Mouse (Mus musculus): ENCODE data around the gene Fbp1.
"Not testable (repeated sequence)": the region's sequence is repeated elsewhere in the genome, so short reads cannot be mapped to it uniquely, and the experiment has no call there.

Gene Fbp1

DNA sequence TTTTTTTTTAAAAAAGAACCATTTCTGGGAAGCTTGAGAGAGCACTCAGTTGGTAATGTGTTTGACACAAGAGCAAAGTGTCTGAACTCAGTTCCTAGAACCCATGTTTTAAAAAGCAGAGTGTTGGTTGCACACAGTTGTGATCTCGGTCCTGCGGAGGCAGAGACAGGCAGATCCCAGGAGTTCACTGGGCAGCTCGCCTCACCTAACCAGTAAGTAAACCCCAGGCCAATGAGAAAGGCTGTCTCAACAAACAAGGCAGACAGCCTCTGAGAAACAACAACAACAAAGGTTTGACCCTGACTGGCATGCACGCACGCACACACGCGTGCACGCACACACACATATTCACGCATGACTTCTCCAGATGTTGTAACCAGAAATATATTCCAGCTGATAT lies 4.2 kb downstream of the Fbp1 start:
- no peak for DNase-seq (ENCODE audit: low read depth, low spot score)

DNA sequence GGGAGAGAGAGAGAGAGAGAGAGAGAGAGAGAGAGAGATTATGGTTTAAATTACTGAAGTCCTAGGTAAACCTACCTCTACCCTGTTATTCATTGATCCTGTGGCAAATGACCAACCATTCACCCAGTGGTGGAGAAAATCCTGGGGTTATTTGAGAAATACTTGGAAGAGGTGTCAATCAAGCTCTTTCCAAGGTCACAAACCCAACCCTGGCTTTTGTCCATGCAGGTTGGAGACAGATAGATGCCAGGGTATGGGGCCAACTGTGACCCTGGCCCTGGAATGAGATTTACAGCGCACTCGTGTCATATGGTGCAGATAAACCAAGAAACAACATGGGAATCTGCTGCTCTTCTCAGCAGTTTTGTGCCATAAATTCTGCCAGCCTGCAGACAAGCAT lies 4.6 kb downstream of the Fbp1 start:
- no peak for DNase-seq (ENCODE audit: low read depth, low spot score)

DNA sequence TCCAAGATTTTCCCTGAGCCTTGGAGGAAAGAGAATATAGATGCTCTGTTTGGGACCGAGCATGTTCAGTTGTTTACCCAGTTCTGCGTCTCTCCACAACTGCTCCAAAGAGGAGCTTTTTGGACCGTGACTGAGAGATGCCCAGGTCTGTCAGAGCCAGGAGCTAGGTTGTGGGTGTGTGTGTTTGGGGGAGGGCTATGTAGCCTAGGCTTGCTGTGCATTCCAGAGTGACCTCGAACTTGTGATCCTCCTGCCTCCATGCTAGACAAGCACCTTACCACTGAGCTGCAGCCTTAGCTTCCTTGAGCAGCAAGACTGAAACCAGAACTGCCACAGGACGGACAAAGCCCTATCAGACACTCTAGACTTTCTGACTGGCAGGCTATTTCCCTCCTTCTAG lies 5.2 kb downstream of the Fbp1 start:
- no peak for DNase-seq (ENCODE audit: low read depth, low spot score)

DNA sequence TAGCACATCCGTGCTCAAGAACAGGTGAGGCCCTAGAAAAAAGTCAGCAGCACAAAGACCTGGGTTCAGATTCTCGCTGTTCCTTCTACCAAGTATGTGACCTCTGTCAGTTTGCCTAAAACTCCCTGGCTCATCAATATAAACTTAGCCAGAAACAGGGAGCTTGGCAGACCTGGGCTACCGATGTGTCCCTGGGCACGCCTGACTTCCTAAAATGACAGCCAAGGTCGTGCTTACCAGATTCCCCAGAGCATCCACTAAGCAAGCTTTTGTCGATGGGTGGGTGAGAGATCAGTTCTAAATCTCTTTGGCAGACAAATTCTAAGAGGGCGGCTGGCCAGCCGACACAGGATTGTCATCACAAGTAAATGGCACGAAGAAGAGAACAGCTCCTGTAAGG lies 6.7 kb downstream of the Fbp1 start:
- no peak for DNase-seq (ENCODE audit: low read depth, low spot score)

DNA sequence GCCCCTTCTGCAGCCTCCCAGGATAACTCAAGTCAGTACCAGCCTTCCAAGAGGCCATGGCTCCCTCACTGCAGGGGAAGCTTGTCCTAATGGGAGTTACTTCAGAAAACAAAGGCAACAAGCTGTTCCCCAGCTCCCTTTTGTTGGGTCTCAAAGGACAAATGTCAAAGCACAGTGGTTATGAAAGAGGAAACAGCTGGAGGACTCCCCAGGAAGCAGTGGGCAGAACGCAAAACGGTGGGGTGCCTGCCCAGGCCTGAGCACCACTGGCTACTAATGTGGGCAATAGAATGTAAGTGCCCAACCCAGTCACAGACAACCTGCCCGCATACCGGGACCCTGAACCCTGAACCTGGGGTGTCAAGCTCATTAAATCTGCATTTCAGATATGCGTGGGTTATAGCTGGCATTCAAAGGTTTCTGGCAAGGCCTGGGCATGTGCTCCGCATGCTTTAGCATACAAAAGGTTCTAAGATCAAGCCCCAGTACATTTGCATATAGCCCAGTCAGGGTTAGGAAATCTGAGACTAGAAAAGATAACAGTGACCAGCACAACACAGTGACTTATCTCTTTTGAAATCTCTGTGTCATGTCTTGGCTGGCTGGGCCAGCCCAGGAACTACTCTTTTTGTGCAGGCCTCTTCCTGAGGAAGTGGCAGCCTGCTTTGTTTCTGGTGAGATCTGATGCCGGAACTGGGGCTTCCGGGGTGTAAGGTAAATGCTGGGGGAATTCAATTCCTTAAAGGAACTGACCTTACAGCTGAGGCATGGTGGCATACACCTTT lies 8.1 kb downstream of the Fbp1 start:
- no peak for DNase-seq (ENCODE audit: low read depth, low spot score)

DNA sequence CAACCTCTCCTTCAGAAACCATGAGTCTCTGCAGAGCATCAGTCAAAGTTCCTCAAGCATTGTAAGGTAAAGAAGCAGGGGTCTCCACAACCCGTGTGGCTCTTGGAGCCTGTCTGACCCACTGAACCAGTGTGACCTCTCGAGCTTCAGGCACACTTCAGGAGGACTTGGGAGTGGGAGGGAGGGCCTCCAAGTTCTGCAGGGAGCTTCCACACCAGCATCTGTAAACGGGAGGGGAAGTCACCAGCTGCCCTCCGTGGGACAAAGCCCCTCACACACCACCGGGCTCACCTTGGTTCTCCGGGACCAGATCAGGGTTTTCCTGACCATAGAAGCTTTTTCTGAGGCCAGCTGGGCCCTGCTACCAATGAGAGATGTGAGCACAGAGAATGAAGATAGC lies 8.7 kb downstream of the Fbp1 start:
- DNase-seq (ENCODE audit: low read depth, low spot score), result no peak

DNA sequence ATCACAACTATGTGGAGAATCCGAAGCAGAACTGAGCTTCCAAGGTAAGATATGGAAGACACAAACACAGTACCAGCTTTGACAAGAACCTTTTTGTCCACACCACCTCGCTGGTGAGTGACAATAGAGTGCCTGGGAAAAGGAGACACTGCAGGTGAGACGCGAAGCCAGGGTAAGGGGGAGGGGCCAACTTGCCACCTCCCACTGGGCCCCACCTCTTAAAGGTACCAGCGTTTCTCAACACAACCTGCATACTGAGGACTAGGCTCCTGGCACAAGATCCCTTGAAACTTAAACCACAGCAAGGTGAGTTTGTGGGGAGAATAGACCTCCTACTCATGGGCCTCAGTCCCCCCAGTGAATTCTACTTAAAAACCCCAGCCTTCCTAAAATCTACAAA lies 10.8 kb downstream of the Fbp1 start:
- no peak for DNase-seq (ENCODE audit: low read depth, low spot score)

DNA sequence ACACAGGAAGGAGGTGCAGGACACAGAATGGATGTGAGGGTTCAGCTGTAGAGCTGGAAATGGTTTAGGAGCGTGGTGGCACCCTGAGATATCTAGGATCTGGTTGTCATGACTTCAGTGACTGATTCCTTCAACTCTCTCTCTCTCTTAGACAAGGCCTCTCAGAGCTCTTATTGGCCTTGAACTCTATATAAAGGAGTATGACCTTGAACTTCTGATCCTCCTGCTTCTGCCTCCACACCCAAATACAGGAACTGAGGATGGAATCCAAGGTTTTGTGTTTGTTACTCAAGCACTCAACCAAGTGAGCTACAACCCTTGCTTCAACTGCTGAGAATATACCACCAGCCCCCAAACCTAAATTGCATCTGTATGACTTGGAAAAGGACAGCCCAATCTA lies 12.0 kb downstream of the Fbp1 start:
- no peak for DNase-seq (ENCODE audit: low read depth, low spot score)

DNA sequence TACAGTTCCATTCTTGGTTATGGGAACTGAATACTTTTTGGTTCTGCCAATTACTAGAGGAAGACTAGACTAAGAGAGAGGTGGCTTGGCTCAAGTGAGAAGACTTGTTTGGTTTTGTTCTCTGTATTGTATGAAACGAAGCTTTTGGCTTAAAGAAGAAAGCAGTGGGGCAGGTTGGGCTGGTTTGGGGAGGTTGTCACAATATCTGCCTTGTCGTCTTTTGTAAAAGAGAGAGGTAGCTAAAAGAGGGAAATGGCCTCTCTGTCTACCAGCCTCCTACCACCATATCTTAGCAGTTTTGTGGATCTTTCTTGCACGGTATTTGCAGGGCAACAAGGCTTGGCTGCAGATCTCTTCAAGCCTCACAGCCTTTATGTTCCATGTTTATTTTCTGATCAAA lies 15.8 kb downstream of the Fbp1 start:
- DNase-seq (ENCODE audit: low read depth, low spot score), result no peak

DNA sequence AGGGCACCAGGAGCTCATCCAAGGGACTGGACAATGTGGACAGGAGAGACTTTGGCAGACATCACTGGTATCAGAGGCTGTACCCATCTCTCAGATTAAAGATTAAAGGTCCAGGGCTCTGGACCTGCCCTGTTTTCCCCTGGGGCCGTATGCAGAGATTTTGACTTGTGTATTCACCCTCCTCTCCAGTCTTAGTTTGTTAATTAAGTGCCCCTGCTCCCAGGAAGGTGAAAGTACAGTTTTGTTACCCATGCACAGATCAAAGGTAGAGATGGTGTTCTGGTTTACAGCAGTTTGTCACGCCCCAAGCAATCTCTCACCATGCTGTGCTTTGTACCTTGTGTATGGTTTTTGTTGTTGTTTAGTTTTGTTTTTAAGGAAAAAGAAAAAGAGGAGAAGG lies 17.5 kb downstream of the Fbp1 start:
- no peak for DNase-seq (ENCODE audit: low read depth, low spot score)

DNA sequence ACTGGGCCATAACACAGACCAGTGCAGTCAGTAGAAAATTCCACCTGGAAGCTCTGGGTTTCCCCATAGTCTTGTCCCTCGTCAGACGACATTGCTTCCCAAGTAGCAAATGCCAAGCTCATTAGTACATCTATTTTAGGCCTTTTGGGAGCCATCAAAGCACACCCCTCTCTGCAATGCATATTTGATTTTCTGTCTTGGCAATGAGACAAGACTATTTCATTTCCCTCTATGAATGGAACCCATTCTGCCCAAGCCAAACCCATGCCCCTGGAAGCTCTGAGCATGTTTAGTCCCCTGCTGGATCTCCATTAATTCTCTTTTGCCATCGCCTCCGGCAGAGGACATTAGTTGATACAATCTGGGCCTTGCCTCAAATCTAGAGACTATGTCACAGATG lies 21.3 kb downstream of the Fbp1 start:
- no peak for DNase-seq (ENCODE audit: low read depth, low spot score)

DNA sequence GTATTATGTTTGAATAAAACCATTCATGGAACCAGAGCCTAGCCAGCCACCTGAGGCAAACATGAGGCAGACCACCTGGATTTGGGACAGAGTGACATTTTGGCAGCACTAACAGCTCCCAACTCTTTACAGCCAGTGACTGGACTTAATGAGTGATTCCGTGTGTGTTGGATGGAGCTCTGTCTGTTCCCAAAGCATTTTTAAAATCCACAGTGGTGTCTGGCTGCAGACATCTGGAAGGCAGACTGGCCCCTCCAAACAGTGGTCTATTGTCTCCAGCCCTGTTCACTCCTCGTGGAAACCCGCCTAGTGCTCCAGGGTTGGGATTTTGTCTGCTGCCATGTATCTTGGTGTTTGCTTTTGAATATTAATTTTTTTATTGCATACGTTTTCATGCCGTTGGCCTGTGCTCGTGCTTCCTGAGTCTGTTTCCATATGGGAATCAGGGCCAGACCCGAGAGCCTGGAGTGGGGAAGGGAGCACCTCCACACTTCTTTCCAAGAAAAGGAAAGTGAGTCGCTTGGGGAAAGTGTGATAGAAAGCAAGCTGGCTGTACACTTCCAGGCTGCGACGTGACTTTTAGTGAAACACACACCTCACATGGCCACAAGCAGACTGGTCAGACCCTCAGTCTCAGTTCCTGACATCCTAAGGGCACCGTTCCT lies 22.3 kb downstream of the Fbp1 start:
- DNase-seq (ENCODE audit: low read depth, low spot score), result no peak

DNA sequence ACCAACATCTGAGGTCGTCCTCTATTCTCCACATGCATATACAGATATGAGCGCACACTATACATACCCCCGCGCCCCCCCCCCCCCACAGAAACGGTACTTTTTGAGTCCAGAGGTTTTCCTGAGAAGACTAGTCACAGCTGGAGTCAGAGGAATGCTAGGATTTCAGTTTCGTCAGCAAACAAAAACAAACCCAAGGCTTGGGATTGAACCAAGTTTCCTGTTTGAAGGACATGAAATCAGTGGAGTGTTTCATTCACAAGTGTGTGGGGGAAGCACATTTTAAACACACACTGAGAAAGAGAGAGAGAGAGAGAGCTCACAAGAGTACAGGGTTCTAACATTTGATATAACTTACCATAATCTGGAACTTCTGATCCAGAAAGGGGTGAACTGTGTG lies 24.3 kb downstream of the Fbp1 start:
- no peak for DNase-seq (ENCODE audit: low read depth, low spot score)

DNA sequence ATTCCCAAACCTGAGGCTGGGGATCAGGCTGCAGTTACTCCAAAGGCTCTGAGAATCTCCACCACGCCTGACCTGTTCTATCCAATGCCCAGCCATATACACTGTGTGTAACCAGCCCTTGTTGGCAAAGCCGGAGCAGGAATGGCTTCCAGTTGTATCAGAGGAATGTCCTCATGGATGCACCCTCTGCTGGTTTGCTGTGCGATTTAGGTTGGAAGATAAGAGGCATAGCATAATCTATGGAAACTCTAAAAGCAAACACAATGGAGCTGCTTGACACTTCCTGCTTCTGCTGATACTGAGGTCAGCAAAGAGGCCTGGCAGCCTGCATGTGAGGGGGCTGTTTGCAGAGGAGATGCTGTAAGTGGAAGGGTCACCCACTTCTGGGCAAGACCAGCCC lies 25.2 kb downstream of the Fbp1 start:
- no peak for DNase-seq (ENCODE audit: low read depth, low spot score)

DNA sequence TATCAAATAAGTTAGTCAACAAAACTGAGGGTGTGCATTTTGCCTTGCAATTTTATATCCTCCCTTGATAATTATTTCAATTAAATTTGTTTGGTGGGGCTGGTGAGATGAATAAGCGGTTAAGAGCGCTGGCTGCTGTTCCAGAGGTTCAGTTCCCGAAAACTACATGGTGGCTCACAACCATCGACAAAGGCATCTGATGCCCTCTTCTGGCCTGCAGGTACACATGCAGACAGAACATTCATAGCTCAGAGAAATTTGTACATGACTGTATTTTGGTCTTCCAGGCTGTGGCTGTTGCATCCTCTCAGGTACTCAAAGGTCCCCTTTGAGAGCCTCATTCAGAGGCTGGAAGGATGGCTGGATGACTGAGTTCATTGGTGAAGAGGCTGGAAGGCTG lies 28.0 kb downstream of the Fbp1 start:
- no peak for DNase-seq (ENCODE audit: low read depth, low spot score)

DNA sequence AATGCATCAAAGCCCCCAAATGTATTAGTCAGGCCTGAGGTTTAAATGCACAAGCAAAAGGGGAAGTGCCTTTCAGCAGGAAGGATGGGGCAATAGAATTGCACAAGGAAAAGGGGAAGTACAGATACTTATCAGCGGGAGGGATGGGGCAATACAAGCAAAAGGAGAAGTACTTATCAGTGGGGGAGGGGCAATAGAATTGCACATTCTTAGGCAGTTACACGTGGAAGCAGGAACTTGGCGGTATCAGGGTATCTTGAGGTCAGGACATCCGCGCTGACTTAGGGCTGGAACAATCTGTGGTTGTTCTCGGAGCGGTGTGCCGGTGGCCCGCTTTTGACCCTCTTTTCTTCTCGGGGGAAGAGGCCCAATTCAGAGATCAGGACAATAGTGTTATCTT lies 28.8 kb downstream of the Fbp1 start:
- DNase-seq (ENCODE audit: low read depth, low spot score), result not testable (repeated sequence)

DNA sequence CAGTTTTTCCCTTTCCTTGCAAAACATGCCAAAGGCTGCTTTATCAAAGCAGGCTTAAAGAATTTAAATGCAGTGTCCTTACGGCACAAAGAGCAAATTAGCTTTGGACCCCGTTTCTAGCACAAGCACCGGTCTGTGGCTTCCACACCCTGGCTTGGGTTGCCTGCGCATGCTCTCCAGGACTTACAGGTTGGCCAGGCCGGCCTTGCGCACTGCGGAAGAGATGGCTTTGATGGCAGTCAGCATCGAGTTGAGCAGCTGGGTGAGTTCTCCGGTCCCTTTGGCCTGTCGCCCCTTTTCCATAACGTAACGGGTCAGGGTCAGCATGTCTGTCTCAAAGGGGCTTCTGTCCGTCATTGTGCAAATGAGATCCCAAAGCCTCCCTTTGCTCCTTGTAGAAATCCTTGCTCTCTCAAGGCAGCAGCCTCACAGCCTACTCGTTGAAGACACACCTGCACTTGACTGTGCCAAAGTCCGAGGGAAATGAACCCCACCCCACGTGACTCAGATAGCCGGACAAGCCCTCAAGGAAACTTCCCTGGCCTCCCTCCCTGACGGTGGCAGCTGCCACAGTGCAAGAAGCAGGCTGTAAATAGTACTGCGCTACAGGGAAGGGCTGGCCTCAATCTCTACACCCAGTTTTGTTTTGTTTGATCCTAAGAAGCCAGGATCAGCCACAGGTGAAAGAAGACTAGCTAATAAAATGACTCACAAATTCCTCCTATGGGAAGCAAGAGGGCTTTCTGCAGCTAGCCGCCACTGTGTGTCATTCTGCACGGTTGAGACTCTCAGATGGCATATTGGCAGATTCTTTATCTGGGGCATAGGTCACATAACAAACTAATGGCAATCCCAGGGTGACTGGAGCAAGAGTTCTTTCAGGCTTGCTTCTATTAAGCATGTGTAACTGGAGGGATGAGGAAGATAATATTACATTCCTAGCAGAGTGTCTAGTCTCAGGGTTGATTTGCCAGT lies 29.9 kb downstream of the Fbp1 start, which contains the start of gene Fbp2:
TSS of gene Fbp2 (minus strand) at position 482 of the 975 bp plus-strand sequence.
- no peak for DNase-seq (ENCODE audit: low read depth, low spot score)

DNA sequence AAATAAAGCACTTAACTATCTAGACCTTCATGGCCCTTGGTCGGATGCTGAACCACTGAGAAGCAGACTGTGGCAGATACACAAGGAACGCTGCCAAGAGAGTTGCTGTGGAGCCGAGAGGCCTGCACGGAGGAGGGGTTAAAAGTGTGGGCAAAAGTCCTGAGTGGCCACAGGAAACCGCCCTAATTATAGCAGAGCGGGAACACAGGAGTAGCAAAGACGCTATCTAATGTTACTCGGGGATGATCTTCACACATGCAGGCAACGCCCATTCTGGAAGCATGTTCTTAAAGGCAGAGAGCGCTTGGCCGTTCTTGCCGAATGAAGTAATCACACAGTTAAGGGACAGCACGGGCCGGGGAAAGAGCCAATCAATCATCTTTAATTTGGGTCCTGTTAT lies 31.2 kb downstream of the Fbp1 start:
- no peak for DNase-seq (ENCODE audit: low read depth, low spot score)

DNA sequence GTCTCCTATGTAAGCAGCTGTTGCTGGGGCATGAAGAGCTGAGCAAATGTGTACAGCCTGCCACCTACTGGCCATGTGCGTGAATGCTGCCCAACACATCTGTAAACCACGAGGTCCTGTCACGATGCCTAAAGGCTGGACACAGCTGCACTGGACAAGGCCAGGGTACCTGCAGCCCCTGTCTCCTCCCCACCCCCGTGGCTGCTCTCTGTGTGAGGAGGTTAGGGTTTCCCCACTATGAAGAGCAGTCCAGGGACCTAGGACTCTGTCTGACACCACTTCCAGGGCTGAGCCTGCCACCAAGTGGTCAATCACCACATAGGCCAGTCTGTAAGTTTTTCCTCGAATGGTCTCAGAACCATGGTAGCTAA lies 31.8 kb downstream of the Fbp1 start:
- DNase-seq (ENCODE audit: low read depth, low spot score), result peak; percentile 74

DNA sequence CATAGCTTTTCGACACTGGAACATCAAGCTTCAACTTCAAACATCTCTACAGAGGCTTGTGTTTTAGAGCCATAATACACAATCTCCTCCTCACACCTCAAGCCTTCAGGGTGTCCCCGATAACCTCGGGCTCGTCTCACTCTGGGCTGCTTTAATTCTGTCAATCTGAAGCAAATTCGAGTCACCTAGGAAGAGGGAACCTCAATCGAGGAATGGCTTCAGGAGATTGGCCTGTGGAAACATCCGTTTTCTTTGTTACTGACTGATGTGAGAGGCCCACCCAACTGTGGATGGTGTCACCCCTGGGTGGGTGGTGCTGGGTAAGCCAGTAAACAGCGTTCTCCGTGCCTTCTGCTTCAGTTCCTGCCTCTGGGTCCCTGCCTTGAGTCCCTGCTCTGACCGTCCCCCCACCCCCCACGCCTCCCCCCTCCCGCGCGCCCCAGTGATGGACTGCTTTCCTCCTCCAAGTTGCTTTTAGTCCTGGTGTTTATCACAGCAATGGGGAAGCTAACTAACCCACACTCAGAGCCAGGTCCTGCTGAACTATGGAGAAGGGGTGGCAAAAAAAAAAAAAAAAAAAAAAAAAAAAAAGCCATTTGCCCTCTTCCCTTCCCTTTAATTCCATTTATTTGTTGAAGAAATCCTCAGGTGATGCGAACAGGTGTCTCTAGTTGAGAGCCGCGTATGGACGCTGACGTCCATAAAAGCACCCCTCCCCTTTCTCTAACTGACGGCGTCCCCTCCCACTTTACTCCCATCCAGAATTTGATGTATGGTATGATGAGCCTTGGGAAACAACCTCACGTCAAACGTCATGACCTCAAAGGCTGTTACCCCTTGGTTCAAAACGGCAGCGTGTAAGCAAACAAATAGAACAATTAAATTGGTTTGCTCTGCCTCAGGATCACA lies 32.4 kb downstream of the Fbp1 start:
- no peak for DNase-seq (ENCODE audit: low read depth, low spot score)

DNA sequence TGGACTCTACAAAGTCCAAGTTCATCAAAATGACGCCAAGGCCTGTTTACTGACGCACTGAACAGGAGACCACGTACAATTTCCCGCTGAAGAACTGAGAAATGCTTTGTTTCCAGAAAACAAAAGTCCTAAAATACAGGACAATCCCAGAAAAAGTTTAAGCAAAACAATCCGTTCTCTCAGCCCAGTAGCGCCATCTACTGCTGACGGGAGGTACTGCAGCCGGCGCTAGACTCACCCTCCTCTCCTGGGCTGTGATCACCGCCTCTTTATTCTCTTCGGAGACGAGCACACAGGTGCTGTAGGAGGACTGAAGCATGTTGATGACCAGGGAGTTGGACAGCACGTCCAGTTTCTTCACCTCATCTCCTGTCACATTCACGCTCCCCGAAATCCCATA lies 33.4 kb downstream of the Fbp1 start:
- peak; percentile 35 for DNase-seq (ENCODE audit: low read depth, low spot score)

Data from retina, postnatal 7 days (tissue).